Mouse (Mus musculus) bone marrow macrophage, adult 2 months (primary cell): ENCODE measurements around the gene Agk.

Experiments
- CTCF ChIP-seq: IDR thresholded peaks from 2 replicates; pipeline ENCODE4 v1.5.1; 2012; ENCODE audit warnings: low read depth, mild to moderate bottlenecking, low read length, moderate library complexity
- POLR2A ChIP-seq: IDR thresholded peaks from 2 replicates; pipeline ENCODE4 v1.6.1; 2012; ENCODE audit warnings: mild to moderate bottlenecking, low read depth, low read length, borderline replicate concordance

GRCm38 (mm10) chr6:40432346-40433275 lies 107.6 kb downstream of the Agk start:
- TF ChIP-seq POLR2A: no peak
- no peak for TF ChIP-seq CTCF
